In genomic region chr14:27331490-27332035, GRCm38 (mm10) we compare ENCODE assay signal across 15 mouse cellular contexts.
DNase-seq lines count a peak whose midpoint lies in the region; TF ChIP-seq lines count a peak whose summit lies in the region.
"Had no signal": no experiment of that assay in that cellular context is flagged by ENCODE, and none has a peak within 500 bp of the region (broad histone marks: within the 10 kb centered on the region; RNA-seq: fewer than 3 reads in every experiment).

No protein-coding gene starts in this region.

- peaks cover 12% of the 10 kb centered on the region for H3K4me1 ChIP-seq in liver, adult 2 months (ENCODE audit: control insufficient read depth, insufficient read depth, low read length)

- no peak for TF ChIP-seq CTCF in gastrocnemius, adult 2 months (IDR thresholded peaks at IDR 0.05)
- TF ChIP-seq CTCF in liver, adult 2 months (IDR thresholded peaks at IDR 0.05; ENCODE audit: low read depth, low read length), result no peak

- no peak for TF ChIP-seq POLR2A in liver, adult 2 months (IDR thresholded peaks at IDR 0.05; ENCODE audit: extremely low read depth, insufficient read depth, low read length)

- peaks cover 3% of the 10 kb centered on the region; the same call in 1 of the 2 replicates for H3K79me2 ChIP-seq in liver, adult 2 months (ENCODE audit: control insufficient read depth, insufficient read depth, low read length)

- WGBS in liver, adult 2 months, result 45% methylated on average over 10 of the region's 10 CpGs

- no peak overlapping the region for H3K4me3 ChIP-seq in gastrocnemius, adult 2 months
- H3K4me3 ChIP-seq in liver, adult 2 months (ENCODE audit: insufficient read depth, low read depth, low read length), result no peak overlapping the region
- H3K4me3 ChIP-seq: hindbrain, embryonic 13.5 days; midbrain, embryonic 10.5 days; neural tube, embryonic 13.5 days had no signal

- intact Hi-C loops in gastrocnemius, adult 2 months (cut with DNase I), result no loop called here

- H3K27me3 ChIP-seq in liver, adult 2 months (ENCODE audit: control insufficient read depth, insufficient read depth, low read length), result no peaks in the 10 kb centered on the region

- H3K9ac ChIP-seq in liver, adult 2 months (ENCODE audit: low read depth, low read length), result no peak overlapping the region
- H3K9ac ChIP-seq: hindbrain, embryonic 13.5 days; neural tube, embryonic 13.5 days had no signal

- H3K27ac ChIP-seq in gastrocnemius, adult 2 months, result no peak overlapping the region; the same call in 1 of the 2 replicates
- no peak overlapping the region for H3K27ac ChIP-seq in liver, adult 2 months (replicated peaks; ENCODE audit: insufficient read depth, low read depth, low read length)
- H3K27ac ChIP-seq: hindbrain, embryonic 13.5 days; midbrain, embryonic 10.5 days; neural tube, embryonic 13.5 days; stomach, postnatal 0 days had no signal

- DNase-seq in gastrocnemius, adult 2 months, result peak; percentile 50
- no peak for DNase-seq in gastrocnemius, postnatal 10 days
- DNase-seq in liver, adult 2 months (ENCODE audit: extremely low read depth, low read depth, low spot score), result peak; percentile 74
- DNase-seq in liver, result no peak
- DNase-seq in cerebellum, postnatal 10 days, result peak; percentile 63 to 66
- DNase-seq in layer of hippocampus, postnatal 36 days, result no peak
- DNase-seq in thymus, postnatal 25 days, result no peak
- DNase-seq: adrenal gland, postnatal 10 days; lung, adult 2 months; lung, postnatal 4 days; thymus, postnatal 36 days had no signal

- H3K36me3 ChIP-seq in liver, adult 2 months (ENCODE audit: control insufficient read depth, insufficient read depth, low read length), result no peaks in the 10 kb centered on the region
- H3K36me3 ChIP-seq: hindbrain, embryonic 13.5 days; midbrain, embryonic 10.5 days; neural tube, embryonic 13.5 days had no signal

Comparison
In these comparisons a context has a peak if more than half of its experiments do, and no peak if none do; other contexts are left out.
1. DNase-seq: peak in gastrocnemius, adult 2 months (single experiment), liver, adult 2 months (single experiment) and cerebellum, postnatal 10 days (2 of 2); none in gastrocnemius, postnatal 10 days (single experiment), liver (single experiment), layer of hippocampus, postnatal 36 days (0 of 2) and thymus, postnatal 25 days (single experiment).